Mouse (Mus musculus) lung, postnatal 25 days (tissue): ENCODE measurements around the gene Pcp4l1.
"Not testable (repeated sequence)": the region's sequence is repeated elsewhere in the genome, so short reads cannot be mapped to it uniquely, and the experiment has no call there.

ENCODE experiments used
- DNase-seq: peaks from one replicate; pipeline ENCODE4 v3.0.0; 2022; ENCODE audit warnings: low spot score

Pcp4l1 gene

GRCm38 (mm10) chr1:171187851-171188700 is 8.0 kb downstream of the Pcp4l1 start:
- DNase-seq: no peak

DNA sequence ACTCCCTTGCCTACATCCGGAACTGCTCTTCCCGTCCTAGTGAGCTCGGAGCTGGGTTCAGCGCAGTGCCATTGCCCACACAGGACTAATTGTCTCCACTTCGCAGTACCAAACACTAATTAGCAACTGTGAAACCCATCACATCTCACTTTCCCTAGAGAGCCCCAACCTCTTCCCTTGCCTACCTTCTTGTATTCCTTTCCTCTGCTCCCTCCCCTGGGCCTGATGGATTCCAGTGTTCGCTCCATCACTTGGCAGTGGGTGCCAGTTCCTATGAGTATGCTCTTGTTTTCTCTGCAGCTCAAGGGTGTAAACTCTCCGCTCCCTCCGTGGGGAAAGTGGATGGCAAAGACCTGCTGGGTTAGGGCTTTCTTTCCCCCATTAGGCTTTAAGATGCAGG is 10.4 kb downstream of the Pcp4l1 start:
- DNase-seq: no peak

GRCm38 (mm10) chr1:171184314-171184713 is 11.8 kb downstream of the Pcp4l1 start:
- DNase-seq: peak; percentile 83

GRCm38 (mm10) chr1:171183620-171184019 is 12.4 kb downstream of the Pcp4l1 start:
- no peak for DNase-seq

- DNase-seq: no peak
These were observed 13.0 kb downstream of the Pcp4l1 start for GRCm38 (mm10) chr1:171183025-171183424.

DNA sequence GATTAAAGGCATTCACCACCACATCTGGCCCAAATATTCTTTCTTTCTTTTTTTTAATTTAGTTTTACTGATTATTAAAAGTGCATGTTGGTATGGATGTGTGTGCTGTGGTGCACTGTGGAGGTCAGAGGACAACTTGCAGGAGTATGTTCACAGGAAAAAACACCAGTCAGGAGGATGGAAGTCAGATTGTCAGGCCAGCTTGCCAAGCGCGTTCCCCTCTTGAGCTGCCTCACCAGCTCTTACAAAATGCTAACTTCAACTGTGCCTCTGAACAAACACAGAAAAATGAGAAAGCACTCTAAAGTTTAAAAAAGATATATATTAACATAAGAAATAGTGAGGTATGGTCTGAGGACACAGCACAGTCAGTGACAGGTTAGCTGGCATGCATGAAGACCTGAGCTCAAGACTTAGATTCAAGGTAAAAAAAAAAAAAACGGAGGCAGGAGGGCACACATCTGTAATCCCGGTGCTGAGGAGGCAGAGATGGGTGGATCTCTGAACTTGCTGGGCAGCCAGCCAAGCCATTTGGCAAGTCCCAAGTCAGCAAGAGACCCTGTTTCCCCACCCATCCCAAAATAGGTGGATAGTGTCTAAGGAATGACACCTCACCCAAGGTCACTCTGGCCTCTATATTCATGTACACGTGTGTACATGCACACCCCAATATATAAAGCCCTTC is 16.4 kb downstream of the Pcp4l1 start:
- no peak for DNase-seq

- DNase-seq: no peak
These were observed 23.3 kb downstream of the Pcp4l1 start for GRCm38 (mm10) chr1:171172779-171173178.

DNA sequence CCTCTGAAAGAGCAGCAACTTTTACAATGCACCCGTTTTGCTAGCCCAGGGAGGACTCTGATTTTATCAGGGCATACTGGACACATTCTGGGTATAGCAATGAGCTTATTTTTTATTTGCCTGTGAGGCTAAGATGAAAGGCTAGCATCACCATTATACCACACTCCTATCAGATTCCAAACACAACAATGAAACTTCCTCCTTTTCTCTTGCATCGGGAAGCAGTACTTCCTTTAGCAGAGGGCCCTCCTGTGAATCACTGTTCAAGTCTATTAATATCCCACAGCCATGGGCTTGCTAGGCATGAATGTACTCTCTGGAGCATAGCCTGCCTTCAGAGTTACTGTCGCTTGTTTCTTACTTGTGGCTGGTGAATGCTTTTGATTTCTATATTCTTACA is 24.9 kb downstream of the Pcp4l1 start:
- DNase-seq: peak; percentile 57

DNA sequence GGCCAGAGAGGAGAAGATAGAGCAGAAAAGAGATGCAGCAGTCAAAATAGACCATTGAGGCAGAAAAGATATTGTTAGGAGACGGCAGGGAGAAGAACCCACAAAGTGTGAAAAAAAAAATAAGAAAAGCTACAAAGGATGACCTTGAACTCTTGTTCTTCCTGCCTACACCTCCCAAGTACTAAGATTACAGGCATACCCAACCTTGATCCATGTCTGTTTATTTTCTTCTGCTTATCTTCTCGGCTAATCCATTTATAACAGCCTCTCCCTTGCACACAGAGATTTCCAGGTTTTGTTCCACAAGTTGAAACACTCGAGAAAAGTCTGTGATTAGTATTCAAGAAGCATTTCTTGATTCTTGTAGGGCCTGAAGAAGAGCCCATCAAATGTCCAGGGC is 26.2 kb downstream of the Pcp4l1 start:
- DNase-seq: no peak

GRCm38 (mm10) chr1:171168906-171169305 is 27.2 kb downstream of the Pcp4l1 start:
- no peak for DNase-seq

- no peak for DNase-seq
These were observed 30.3 kb downstream of the Pcp4l1 start for GRCm38 (mm10) chr1:171165629-171166345.

GRCm38 (mm10) chr1:171164258-171164657 is 31.8 kb downstream of the Pcp4l1 start:
- no peak for DNase-seq

DNA sequence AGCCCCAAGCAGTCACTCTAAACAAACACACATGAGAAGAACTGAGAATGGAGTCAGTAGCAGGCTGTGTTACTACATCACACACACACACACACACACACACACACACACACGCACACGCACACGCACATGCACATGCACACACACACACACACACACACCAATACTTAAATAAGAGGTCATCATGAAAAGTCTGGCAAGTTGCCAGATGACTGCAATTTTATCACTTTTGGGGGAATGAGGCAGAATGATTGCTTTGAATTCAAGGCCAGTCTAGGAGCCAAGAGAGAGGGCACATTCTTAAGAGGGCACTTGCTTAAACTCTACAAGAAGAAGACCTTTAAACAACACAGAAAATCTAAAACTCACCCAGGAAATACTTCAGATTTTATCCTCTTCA is 33.5 kb downstream of the Pcp4l1 start:
- DNase-seq: no peak

- DNase-seq: peak; percentile 38
These were observed 36.5 kb downstream of the Pcp4l1 start for GRCm38 (mm10) chr1:171159485-171159975.

- no peak for DNase-seq
These were observed 38.1 kb downstream of the Pcp4l1 start for GRCm38 (mm10) chr1:171157965-171158364.

DNA sequence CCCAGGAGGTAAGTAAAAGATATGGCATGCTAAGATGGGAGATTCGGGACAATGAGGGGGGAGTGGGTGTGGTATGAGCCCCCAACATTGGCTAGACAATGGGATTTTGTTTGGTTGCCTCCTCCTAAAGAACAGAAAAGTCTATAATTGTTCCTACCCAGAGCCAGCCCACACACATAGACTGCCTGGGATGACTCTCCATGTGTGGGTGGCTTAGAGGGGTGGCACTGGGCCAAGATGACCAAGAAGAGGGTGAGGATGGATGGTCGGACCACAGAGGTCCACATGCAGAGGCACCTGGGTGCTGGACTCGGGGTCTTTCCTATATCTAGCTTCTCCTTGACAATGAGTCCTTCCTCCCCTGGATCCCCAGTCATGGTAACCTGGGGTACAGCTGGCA is 39.4 kb downstream of the Pcp4l1 start:
- no peak for DNase-seq

DNA sequence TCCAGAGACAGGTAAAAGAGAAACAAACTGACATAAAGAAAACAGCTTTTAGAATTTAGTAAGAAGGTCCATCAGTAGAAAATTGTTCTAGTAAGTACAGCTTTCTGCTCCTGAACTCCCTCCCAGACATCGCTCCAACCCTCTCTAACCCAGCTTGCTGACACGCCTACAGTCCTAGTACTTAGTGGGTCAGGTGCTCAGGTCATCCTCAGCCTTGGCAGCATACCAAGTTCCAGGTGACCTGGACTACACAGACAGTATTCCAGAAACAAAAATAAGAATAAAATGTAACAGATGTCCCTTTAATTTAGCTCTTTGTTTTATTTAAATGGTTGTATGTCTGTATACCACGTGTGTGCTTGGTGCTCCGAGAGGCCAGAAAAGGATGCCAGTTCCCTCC is 44.1 kb downstream of the Pcp4l1 start:
- DNase-seq: peak; percentile 23

GRCm38 (mm10) chr1:171150838-171151391 is 45.2 kb downstream of the Pcp4l1 start:
- DNase-seq: no peak

GRCm38 (mm10) chr1:171149974-171150760 is 45.9 kb downstream of the Pcp4l1 start, which contains the start of the genes Sdhc and Mpz:
Gene Sdhc, minus strand, starts transcription at chr1:171150603.
Gene Mpz, plus strand, starts transcription at chr1:171150711.
- peak; percentile 95 for DNase-seq

DNA sequence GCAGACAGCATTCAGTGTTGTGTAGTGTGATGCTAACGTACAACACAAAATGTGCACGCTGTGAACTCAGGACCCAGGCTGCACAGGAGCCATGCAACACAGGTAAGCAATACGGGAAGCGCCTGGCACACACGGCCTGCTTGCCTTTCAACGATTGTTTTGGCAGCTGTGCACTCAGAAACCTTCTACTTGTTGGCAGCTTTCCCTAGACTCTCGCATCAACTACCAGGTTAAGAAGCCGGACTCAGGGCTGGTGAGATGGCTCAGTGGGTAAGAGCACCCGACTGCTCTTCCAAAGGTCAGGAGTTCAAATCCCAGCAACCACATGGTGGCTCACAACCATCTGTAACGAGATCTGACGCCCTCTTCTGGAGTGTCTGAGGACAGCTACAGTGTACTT is 53.1 kb downstream of the Pcp4l1 start:
- not testable (repeated sequence) for DNase-seq

- not testable (repeated sequence) for DNase-seq
These were observed 58.4 kb downstream of the Pcp4l1 start for GRCm38 (mm10) chr1:171137486-171138155.
